Mouse (Mus musculus) adrenal gland, adult 2 months (tissue): ENCODE measurements at regions not wholly inside any gene's neighbourhood (a gene's known extent, or its start where the extent isn't known, plus 50 kb on each side); places are given as distances from the start of the nearest gene placed in this dataset.

ENCODE experiments used
- DNase-seq: peaks from one replicate; pipeline ENCODE4 v3.0.0; 2021

GRCm38 (mm10) chr13:25893150-25893549 lies 622.8 kb upstream of the Nrsn1 start:
- DNase-seq: no peak

GRCm38 (mm10) chr13:25882818-25883217 lies 612.5 kb upstream of the Nrsn1 start:
- DNase-seq: no peak

GRCm38 (mm10) chr13:25868923-25869322 lies 598.6 kb upstream of the Nrsn1 start:
- DNase-seq: no peak

GRCm38 (mm10) chr13:25858207-25858606 lies 587.9 kb upstream of the Nrsn1 start:
- no peak for DNase-seq

GRCm38 (mm10) chr13:25857569-25857968 lies 587.3 kb upstream of the Nrsn1 start:
- no peak for DNase-seq

- peak; percentile 6 for DNase-seq
Measured at GRCm38 (mm10) chr13:25857096-25857495, 586.8 kb upstream of the Nrsn1 start.

- DNase-seq: no peak
Measured at GRCm38 (mm10) chr13:25856549-25856948, 586.2 kb upstream of the Nrsn1 start.

GRCm38 (mm10) chr13:25848156-25848555 lies 577.9 kb upstream of the Nrsn1 start:
- no peak for DNase-seq

GRCm38 (mm10) chr13:25838237-25838636 lies 567.9 kb upstream of the Nrsn1 start:
- DNase-seq: no peak

GRCm38 (mm10) chr13:25829146-25829924 lies 559.0 kb upstream of the Nrsn1 start:
- no peak for DNase-seq

- DNase-seq: no peak
Measured at GRCm38 (mm10) chr13:25808564-25809253, 538.4 kb upstream of the Nrsn1 start.

GRCm38 (mm10) chr13:25793216-25793803 lies 523.0 kb upstream of the Nrsn1 start:
- DNase-seq: no peak

GRCm38 (mm10) chr13:25781161-25781560 lies 510.9 kb upstream of the Nrsn1 start:
- DNase-seq: no peak

- DNase-seq: no peak
Measured at GRCm38 (mm10) chr13:25777706-25778105, 507.4 kb upstream of the Nrsn1 start.

- DNase-seq: no peak
Measured at GRCm38 (mm10) chr13:25774586-25775182, 504.4 kb upstream of the Nrsn1 start.

GRCm38 (mm10) chr13:25754515-25755105 lies 484.3 kb upstream of the Nrsn1 start:
- DNase-seq: no peak

- no peak for DNase-seq
Measured at GRCm38 (mm10) chr13:25751409-25751777, 481.1 kb upstream of the Nrsn1 start.

GRCm38 (mm10) chr13:25750460-25751408 lies 480.4 kb upstream of the Nrsn1 start:
- no peak for DNase-seq

- no peak for DNase-seq
Measured at GRCm38 (mm10) chr13:25738601-25739000, 468.3 kb upstream of the Nrsn1 start.

GRCm38 (mm10) chr13:25729327-25729892 lies 459.1 kb upstream of the Nrsn1 start:
- no peak for DNase-seq
